Mouse (Mus musculus) spleen, adult 2 months (tissue): ENCODE measurements around the gene Ccser1.

Experiments
- CTCF ChIP-seq: fragments of 200-500 bp; IDR thresholded peaks from 2 replicates; pipeline ENCODE4 v1.5.1; 2011; ENCODE audit warnings: mild to moderate bottlenecking, inconsistent platforms; ENCODE audit not compliant: insufficient read depth, insufficient read length, insufficient replicate concordance; ENCODE audit errors: extremely low read depth
- POLR2A ChIP-seq: fragments of 200-500 bp; IDR thresholded peaks from 2 replicates; pipeline ENCODE4 v1.6.1; 2011; ENCODE audit warnings: low read depth, low read length, inconsistent platforms

- TF ChIP-seq CTCF (no peak), POLR2A (no peak)
These were observed 864.3 kb downstream of the Ccser1 start for GRCm38 (mm10) chr6:62044454-62044853.
